Mouse (Mus musculus) kidney, adult 11 months (tissue): Measurements from ENCODE around the gene Olfr1241.

Experiments
- DNase-seq: peaks from one replicate; pipeline ENCODE4 v3.0.0; 2022

Gene Olfr1241

DNA sequence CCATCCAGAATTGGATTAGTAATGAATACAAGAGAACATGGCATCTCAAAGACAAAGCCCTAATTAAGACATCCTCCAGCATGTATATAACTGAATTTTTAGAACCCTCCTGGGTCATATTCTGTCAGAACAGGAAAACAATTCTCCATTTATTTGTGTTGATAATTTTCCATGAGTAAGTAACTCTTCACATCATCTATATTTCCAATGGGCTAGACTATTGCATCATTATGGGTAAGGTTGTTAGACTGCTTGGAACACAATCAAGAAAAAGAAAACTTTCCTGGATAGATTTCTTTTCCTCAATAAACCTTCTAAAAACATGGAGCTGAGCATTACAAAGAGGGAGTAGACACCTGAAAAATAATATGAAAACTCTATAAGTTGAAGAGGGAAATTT lies at the start of gene Olfr1241:
TSS of gene Olfr1241 (minus strand) at position 101 of the 400 bp plus-strand sequence.
- no peak for DNase-seq

DNA sequence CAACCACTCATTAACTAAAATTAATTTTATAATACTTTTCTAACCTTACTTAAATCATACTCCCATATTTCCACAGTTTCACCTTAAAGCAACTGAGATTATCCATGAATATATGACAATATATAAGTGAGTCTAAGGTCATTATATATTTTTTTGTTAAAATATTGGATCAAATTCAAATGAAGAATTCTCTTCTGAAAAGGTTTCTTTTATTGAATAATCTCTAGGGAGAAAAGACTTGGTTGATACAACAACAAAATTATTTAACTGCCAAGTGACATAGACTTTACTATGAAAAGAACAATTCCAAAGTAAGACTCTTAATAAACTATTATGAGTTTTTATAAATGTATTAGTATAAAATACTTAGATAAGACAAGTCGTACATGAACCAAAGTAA lies 44.5 kb upstream of the Olfr1241 start, which contains the start of gene Olfr1243:
TSS of gene Olfr1243 (minus strand) at position 101 of the 400 bp plus-strand sequence.
- no peak for DNase-seq

DNA sequence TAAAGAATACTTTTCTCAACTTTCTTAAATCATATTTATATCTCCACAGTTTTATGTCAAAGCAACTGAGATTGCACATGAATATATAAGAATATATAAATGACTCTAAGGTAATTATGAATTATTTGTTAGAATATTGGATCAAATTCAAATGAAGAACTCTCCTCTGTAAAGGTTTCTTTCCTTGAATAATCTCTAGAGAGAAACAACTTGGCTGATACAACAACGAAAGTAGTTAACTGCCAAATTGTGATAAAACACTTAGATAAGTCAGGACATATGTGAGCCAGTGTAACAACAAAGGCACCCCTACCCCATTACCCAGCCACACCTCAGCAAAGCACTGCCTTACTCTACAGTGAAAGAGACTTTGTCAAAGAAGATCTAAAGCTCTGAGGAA lies 11.3 kb upstream of the Olfr1241 start, which contains the start of gene Olfr1242:
TSS of gene Olfr1242 (minus strand) at position 101 of the 400 bp plus-strand sequence.
- DNase-seq: no peak

DNA sequence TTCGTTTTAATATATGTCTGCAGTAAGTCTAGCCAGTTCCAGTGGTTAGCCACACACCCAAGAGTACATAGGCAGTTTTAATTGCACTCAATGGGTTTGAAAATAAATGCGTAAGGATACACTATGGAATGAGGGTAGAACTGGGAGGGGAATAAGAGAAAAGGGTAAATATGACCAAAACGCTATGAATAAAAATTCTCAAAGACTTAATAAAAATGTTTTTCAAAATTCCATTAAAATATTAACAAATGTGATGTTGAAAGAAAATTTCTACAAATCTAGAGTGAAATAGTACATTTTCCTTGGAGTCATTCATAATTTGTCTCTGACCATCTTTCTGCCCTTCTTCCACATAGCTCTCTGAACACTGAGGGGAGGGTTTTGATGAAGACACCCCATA lies 44.0 kb downstream of the Olfr1241 start, which contains the start of gene Olfr1240:
TSS of gene Olfr1240 (minus strand) at position 101 of the 400 bp plus-strand sequence.
- DNase-seq: no peak
